Mouse (Mus musculus): ENCODE measurements around the gene H2afj. TPM values are rescaled to one million over a fixed set of nuclear protein-coding genes. Genes with fewer than 3 reads are reported as not detected.

The H2afj gene
- total RNA-seq, 2 experiments from 2014 or later, result 64.1 to 73.0 TPM

GRCm38 (mm10) chr6:136844903-136845302, 36.9 kb downstream of the H2afj start:
- DNase-seq (ENCODE audit: low spot score in 2 of 2), result no peak

- no peak for DNase-seq (ENCODE audit: low spot score in 2 of 2)
Observed at GRCm38 (mm10) chr6:136845706-136846480, 37.8 kb downstream of the H2afj start.

GRCm38 (mm10) chr6:136847267-136847666, 39.2 kb downstream of the H2afj start:
- no peak for DNase-seq (ENCODE audit: low spot score in 2 of 2)

GRCm38 (mm10) chr6:136847790-136848189, 39.7 kb downstream of the H2afj start:
- DNase-seq (ENCODE audit: low spot score in 2 of 2), result peak in 1 of 2 experiments; percentile 60

GRCm38 (mm10) chr6:136848399-136848798, 40.4 kb downstream of the H2afj start:
- DNase-seq (ENCODE audit: low spot score in 2 of 2), result no peak

- DNase-seq (ENCODE audit: low spot score in 2 of 2), result no peak
Observed at GRCm38 (mm10) chr6:136848971-136849370, 40.9 kb downstream of the H2afj start.

- no peak for DNase-seq (ENCODE audit: low spot score in 2 of 2)
Observed at GRCm38 (mm10) chr6:136850267-136850666, 42.2 kb downstream of the H2afj start.

- DNase-seq (ENCODE audit: low spot score in 2 of 2), result no peak
Observed at GRCm38 (mm10) chr6:136852348-136852747, 44.3 kb downstream of the H2afj start.

GRCm38 (mm10) chr6:136852762-136853161, 44.7 kb downstream of the H2afj start:
- DNase-seq (ENCODE audit: low spot score in 2 of 2), result no peak

- no peak for DNase-seq (ENCODE audit: low spot score in 2 of 2)
Observed at GRCm38 (mm10) chr6:136854361-136854781, 46.3 kb downstream of the H2afj start.

- DNase-seq (ENCODE audit: low spot score in 2 of 2), result no peak
Observed at GRCm38 (mm10) chr6:136855183-136855582, 47.1 kb downstream of the H2afj start.

- DNase-seq (ENCODE audit: low spot score in 2 of 2), result no peak
Observed at GRCm38 (mm10) chr6:136856071-136856636, 48.1 kb downstream of the H2afj start.

GRCm38 (mm10) chr6:136857186-136857872, 49.3 kb downstream of the H2afj start, which contains the start of gene Art4:
Gene Art4 (minus strand): TSS chr6:136857733.
- DNase-seq (ENCODE audit: low spot score in 2 of 2), result no peak

- no peak for DNase-seq (ENCODE audit: low spot score in 2 of 2)
Observed at GRCm38 (mm10) chr6:136857873-136858260, 49.8 kb downstream of the H2afj start.

GRCm38 (mm10) chr6:136858420-136858819, 50.4 kb downstream of the H2afj start:
- DNase-seq (ENCODE audit: low spot score in 2 of 2), result no peak

Small RNAs within 50 kb of the gene (microRNA-seq; reads per million reads assigned to microRNA genes)
- 0 reads per million in 2 experiments for gene Gm44364

Other genes with a start within 250 kb of the H2afj start
- under 1 TPM in 1 of 2 experiments, not detected in 1; 0.30 TPM for gene Plbd1, start 146.3 kb upstream of the H2afj start, total RNA-seq (2021)
- under 1 TPM; 0.53 to 0.57 TPM for gene Gucy2c, start 26.5 kb upstream of the H2afj start, total RNA-seq (2021)
- gene Hist4h4, start 3.8 kb upstream of the H2afj start, total RNA-seq (2021), result 10 to 100 TPM; 11.8 to 13.2 TPM
- 1 to 10 TPM; 2.6 to 3.0 TPM for gene BC049715, start 19.4 kb downstream of the H2afj start, total RNA-seq (2021)
- gene Wbp11, start 20.0 kb downstream of the H2afj start, total RNA-seq (2021), result 100 to 1,000 TPM; 136 to 141 TPM
- gene Smco3, start 27.2 kb downstream of the H2afj start, total RNA-seq (2021), result 10 to 100 TPM; 10.4 to 14.0 TPM
- not detected for gene Art4, start 49.5 kb downstream of the H2afj start, total RNA-seq (2021)
- 10 to 100 TPM; 24.7 to 29.4 TPM for gene Mgp, start 67.6 kb downstream of the H2afj start, total RNA-seq (2021)
- under 1 TPM; 0.58 to 0.87 TPM for gene Erp27, start 113.9 kb downstream of the H2afj start, total RNA-seq (2021)
- 1 to 10 TPM in 1 of 2 experiments, under 1 TPM in 1; 0.43 to 3.1 TPM for gene Pde6h, start 115.6 kb downstream of the H2afj start, total RNA-seq (2021)
- 10 to 100 TPM; 10.4 to 11.7 TPM for gene Arhgdib, start 133.7 kb downstream of the H2afj start, total RNA-seq (2021)

Measured in layer of hippocampus, adult 18-20 months (tissue).